In the genomic region with DNA sequence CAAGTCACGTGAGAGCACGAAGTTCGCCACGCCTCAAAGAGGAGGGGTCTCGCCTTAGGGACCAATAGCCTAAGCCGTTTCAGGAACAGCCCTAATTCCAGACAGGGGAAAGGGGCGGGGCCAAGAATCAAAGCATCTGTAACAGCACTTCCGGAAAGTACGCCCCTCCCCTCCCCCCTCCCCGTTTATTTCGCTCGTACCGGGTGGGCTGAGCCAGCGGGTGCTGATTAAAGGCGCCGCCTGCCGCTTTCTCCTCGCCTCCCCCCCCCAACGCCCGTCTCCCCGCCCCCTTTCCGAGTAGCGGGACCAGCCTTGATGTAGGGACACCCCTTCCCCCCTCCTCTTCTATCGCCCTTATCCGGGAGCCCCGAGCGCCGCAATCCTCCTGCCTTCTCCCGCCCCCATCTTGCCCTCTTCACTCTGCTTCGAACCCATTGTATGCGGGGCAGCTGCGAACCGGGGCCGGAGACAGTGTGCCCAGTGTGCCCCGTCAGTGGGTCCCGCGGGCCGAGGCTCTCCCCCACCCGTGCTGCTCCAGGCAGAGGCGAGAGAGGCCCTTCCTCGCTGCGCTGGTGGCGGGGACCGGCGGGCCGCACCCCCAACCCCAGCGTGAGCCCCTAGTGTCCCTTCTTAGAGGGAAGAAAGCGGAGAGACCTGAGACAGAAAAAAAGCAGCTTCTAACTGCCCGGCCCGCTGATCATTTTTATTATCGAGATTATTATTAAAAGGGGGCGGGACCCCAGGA, we compare ENCODE assay signal across 8 mouse cellular contexts. TPM values are rescaled to one million over a fixed set of nuclear protein-coding genes. Genes with fewer than 3 reads are reported as not detected.
DNase-seq lines count a peak whose midpoint lies in the region; ATAC-seq and TF ChIP-seq lines count a peak whose summit lies in the region.

No protein-coding gene starts in this region.

- peak overlapping the region; percentile 95 for H3K9ac ChIP-seq in ES-E14 (ENCODE audit: insufficient read depth, low read depth, low read length, poor library complexity, severe bottlenecking)
- peak overlapping the region; percentile 93 for H3K9ac ChIP-seq in forebrain, embryonic 15.5 days (replicated peaks)

- intact Hi-C loops in heart, postnatal 25 days (cut with DNase I), result loop anchor here (2.0 to 5.0 kb wide), 3 partner anchors 15 to 103 kb away; partner anchors contain the start of genes Actr1a and Sufu

- peak; percentile 90 for ATAC-seq in forebrain, embryonic 15.5 days (replicated peaks)
- peak; percentile 68 for ATAC-seq in neutrophil, adult 5-6 weeks (ENCODE audit: extremely low read depth, insufficient number of reproducible peaks, low FRiP score, poor library complexity, severe bottlenecking)

- peak; percentile 65; the same call in 1 of the 2 replicates for TF ChIP-seq POLR2A in lung, adult 2 months (IDR thresholded peaks at IDR 0.05; ENCODE audit: borderline replicate concordance, extremely low read depth, low read depth, low read length)

- WGBS in forebrain, embryonic 15.5 days, result under 1% methylated on average over 50 of the region's 52 CpGs
- WGBS in lung, adult 2 months, result under 1% methylated on average over 50 of the region's 52 CpGs

- H3K4me2 ChIP-seq in forebrain, embryonic 15.5 days (replicated peaks), result peak overlapping the region; percentile 96

- peaks cover 14 to 16% of the 10 kb centered on the region in 2 experiments for H3K4me1 ChIP-seq in ES-E14 (ENCODE audit: control insufficient read depth in 2 of 2, insufficient read depth in 2 of 2, low read length in 2 of 2, poor library complexity in 1 of 2)
- H3K4me1 ChIP-seq in forebrain, embryonic 15.5 days, result peaks cover 20% of the 10 kb centered on the region
- H3K4me1 ChIP-seq in lung, adult 2 months (ENCODE audit: control insufficient read depth, insufficient read depth, low read length), result peaks cover 3% of the 10 kb centered on the region

- H3K4me3 ChIP-seq in ES-E14 (ENCODE audit: insufficient read depth in 1 of 2, low read depth in 1 of 2, low read length in 2 of 2, poor library complexity in 1 of 2, severe bottlenecking in 1 of 2), result peak overlapping the region; percentile 76 to 92
- peak overlapping the region; percentile 87 for H3K4me3 ChIP-seq in forebrain, embryonic 15.5 days
- H3K4me3 ChIP-seq in lung, adult 2 months (replicated peaks; ENCODE audit: extremely low read depth, low read depth, low read length), result peak overlapping the region; percentile 78

- in situ Hi-C loops in ES-E14 (cut with MboI; ENCODE audit: low sequenced_read_pairs in 2 of 2, unreplicated experiment in 2 of 2), result no loop called here

- no peaks in the 10 kb centered on the region for H3K27me3 ChIP-seq in forebrain, embryonic 15.5 days

- peak; percentile 100 for DNase-seq in ES-E14 (ENCODE audit: low read depth, low spot score)
- peak; percentile 98 for DNase-seq in cerebellum, adult 11-12 months
- DNase-seq in heart, postnatal 25 days (ENCODE audit: low spot score), result peak; percentile 93
- DNase-seq in layer of hippocampus, adult 18-20 months (ENCODE audit: low spot score in 2 of 2), result peak; percentile 95 to 99
- peak; percentile 93 for DNase-seq in lung, adult 2 months
- DNase-seq in thymus, adult 18-20 months, result peak; percentile 94 to 99

- H3K36me3 ChIP-seq in ES-E14 (ENCODE audit: control insufficient read depth, insufficient read depth, low read length, poor library complexity, severe bottlenecking), result peaks cover 4% of the 10 kb centered on the region; the same call in 1 of the 2 replicates
- no peaks in the 10 kb centered on the region for H3K36me3 ChIP-seq in forebrain, embryonic 15.5 days

- H3K27ac ChIP-seq in ES-E14 (ENCODE audit: insufficient read depth, low read depth, low read length, poor library complexity, severe bottlenecking), result peak overlapping the region; percentile 98
- peak overlapping the region; percentile 100 for H3K27ac ChIP-seq in forebrain, embryonic 15.5 days (replicated peaks)

- H3K9me3 ChIP-seq in ES-E14 (ENCODE audit: control insufficient read depth, insufficient read depth, low read depth, low read length), result no peaks in the 10 kb centered on the region
- H3K9me3 ChIP-seq in forebrain, embryonic 15.5 days, result no peaks in the 10 kb centered on the region

- no peak for TF ChIP-seq CTCF in lung, adult 2 months (IDR thresholded peaks at IDR 0.05; ENCODE audit: insufficient read depth, low read length)

TF ChIP-seq in ES-E14, 5 proteins besides CTCF, POLR2A, EP300 and RAD21:
- TF ChIP-seq MAFK (IDR thresholded peaks at IDR 0.05; ENCODE audit: insufficient read depth, low read depth, low read length) (no peak), ZC3H11A (IDR thresholded peaks at IDR 0.05; ENCODE audit: borderline replicate concordance, low read depth, low read length) (no peak), CHD2 (IDR thresholded peaks at IDR 0.05; ENCODE audit: low read depth, low read length) (no peak), HCFC1 (IDR thresholded peaks at IDR 0.05; ENCODE audit: borderline replicate concordance, insufficient read depth, low read length) (no peak), ZNF384 (IDR thresholded peaks at IDR 0.05; ENCODE audit: low read depth, low read length) (no peak)

RNA-seq across cellular contexts. Expression of gene Trim8, which starts 1.5 kb away (rescaled TPM):
- 26.1 and 33.2 TPM in 2 replicates for total RNA-seq in ES-E14 (2012; rRNA removed)
- 28.0 and 29.4 TPM in 2 replicates for polyA plus RNA-seq in forebrain, embryonic 15.5 days (2015; fragmentation: Nextera tagmentation; extraction: Ambion mirVana)
- total RNA-seq in heart, postnatal 25 days (2021), result 10 to 100 TPM; 37.3 to 40.6 TPM
- 100 to 1,000 TPM; 110 to 112 TPM for total RNA-seq in layer of hippocampus, adult 18-20 months (2021)
- polyA plus RNA-seq in lung, adult 2 months (2012; rRNA removed), result 87.2 and 115 TPM in 2 replicates
- 36.7 and 47.5 TPM in 2 replicates for total RNA-seq in neutrophil, adult 5-6 weeks (2017)

Comparison
In these comparisons a context has a peak if more than half of its experiments do, and no peak if none do; other contexts are left out.
1. Peak in every context shown above with its lines: DNase-seq, ATAC-seq, H3K4me3 ChIP-seq and H3K27ac ChIP-seq.